Mouse (Mus musculus) MEL (cell line): ENCODE measurements around the gene Adap1. TPM values are rescaled to one million over a fixed set of nuclear protein-coding genes. Genes with fewer than 3 reads are reported as not detected.

ENCODE experiments used
- DNase-seq: peaks from one replicate; pipeline ENCODE4 v3.0.0; 2011; ENCODE audit warnings: low read depth, low spot score
- H3K27ac ChIP-seq: 2 replicates; pipeline ENCODE4 v1.5.1; 2012; ENCODE audit warnings: low read depth, mild to moderate bottlenecking, control low read depth, low read length, moderate library complexity; ENCODE audit not compliant: control insufficient read depth
- H3K27me3 ChIP-seq, 2 experiments: fragments of 150-350 bp in 1 of 2; sonication (generic) in 1 of 2; 2 replicates each; pipeline ENCODE4 v1.6.1; 2012; ENCODE audit warnings: low read length in 2 of 2, mild to moderate bottlenecking in 2 of 2, improper control_type of control experiment in 1 of 2, moderate library complexity in 1 of 2; ENCODE audit not compliant: insufficient read depth in 2 of 2, control insufficient read depth in 1 of 2
- H3K36me3 ChIP-seq, 2 experiments: 2 replicates each; pipeline ENCODE4 v1.6.1; 2012 to 2014; ENCODE audit warnings: low read length in 2 of 2, improper control_type of control experiment in 1 of 2, inconsistent platforms in 1 of 2, mild to moderate bottlenecking in 1 of 2; ENCODE audit not compliant: insufficient read depth in 2 of 2, control insufficient read depth in 1 of 2
- H3K4me1 ChIP-seq, 2 experiments: fragments of 150-350 bp in 1 of 2; sonication (generic) in 1 of 2; 2 replicates each; pipeline ENCODE4 v1.6.1; 2012; ENCODE audit warnings: low read length in 2 of 2, improper control_type of control experiment in 1 of 2, mild to moderate bottlenecking in 1 of 2; ENCODE audit not compliant: insufficient read depth in 2 of 2, control insufficient read depth in 1 of 2
- H3K4me3 ChIP-seq, 2 experiments: fragments of 150-350 bp in 1 of 2; sonication (generic) in 1 of 2; 2 replicates each; pipeline ENCODE4 v1.5.1; 2012; ENCODE audit warnings: low read depth in 2 of 2, low read length in 2 of 2, mild to moderate bottlenecking in 2 of 2, moderate library complexity in 2 of 2, control low read depth in 1 of 2, improper control_type of control experiment in 1 of 2; ENCODE audit not compliant: control insufficient read depth in 1 of 2, insufficient read depth in 1 of 2
- H3K79me2 ChIP-seq: 2 replicates; pipeline ENCODE4 v1.6.1; 2012; ENCODE audit warnings: mild to moderate bottlenecking, low read length, moderate library complexity; ENCODE audit not compliant: control insufficient read depth, poor library complexity, insufficient read depth
- H3K9ac ChIP-seq: 2 replicates; pipeline ENCODE4 v1.6.1; 2012; ENCODE audit warnings: low read depth, mild to moderate bottlenecking, control low read depth, low read length, moderate library complexity; ENCODE audit not compliant: control insufficient read depth, poor library complexity, severe bottlenecking
- H3K9me3 ChIP-seq: fragments of 150-350 bp; sonication (generic); replicated peaks from 2 replicates; pipeline ENCODE4 v1.6.1; 2012; ENCODE audit warnings: mild to moderate bottlenecking, low read length, improper control_type of control experiment, moderate library complexity; ENCODE audit not compliant: insufficient read depth
- CHD2 ChIP-seq: IDR thresholded peaks from 2 replicates; pipeline ENCODE4 v1.6.1; 2011; ENCODE audit warnings: low read length, improper control_type of control experiment
- CTCF ChIP-seq, 3 experiments: IDR thresholded peaks in 2 of 3; conservative IDR thresholded peaks in 1 of 3; 2 replicates each; pipeline ENCODE4 v1.5.1; 2011 to 2012; ENCODE audit warnings: low read length in 3 of 3, low read depth in 2 of 3, mild to moderate bottlenecking in 2 of 3, improper control_type of control experiment in 1 of 3, inconsistent platforms in 1 of 3, mixed read lengths in 1 of 3, moderate library complexity in 1 of 3; ENCODE audit not compliant: control insufficient read depth in 1 of 3, insufficient read depth in 1 of 3, poor library complexity in 1 of 3, severe bottlenecking in 1 of 3
- E2F4 ChIP-seq: IDR thresholded peaks from 2 replicates; pipeline ENCODE4 v1.6.1; 2011; ENCODE audit warnings: low read depth, low read length, improper control_type of control experiment, borderline replicate concordance
- ETS1 ChIP-seq: IDR thresholded peaks from 2 replicates; pipeline ENCODE4 v1.6.1; 2012; ENCODE audit warnings: low read depth, mild to moderate bottlenecking, inconsistent platforms, low read length, improper control_type of control experiment, moderate library complexity
- KAT2A ChIP-seq: conservative IDR thresholded peaks from 2 replicates; pipeline ENCODE4 v1.6.1; 2012; ENCODE audit warnings: low read depth, low read length, improper control_type of control experiment, inconsistent platforms
- POLR2A ChIP-seq, 2 experiments: IDR thresholded peaks; 2 replicates each; pipeline ENCODE4 v1.6.1; 2011 to 2012; ENCODE audit warnings: low read length in 2 of 2, mild to moderate bottlenecking in 2 of 2, control low read depth in 1 of 2, improper control_type of control experiment in 1 of 2, low read depth in 1 of 2, moderate library complexity in 1 of 2; ENCODE audit not compliant: control insufficient read depth in 1 of 2, insufficient read depth in 1 of 2, poor library complexity in 1 of 2
- POLR2AphosphoS2 ChIP-seq: IDR thresholded peaks from 2 replicates; pipeline ENCODE4 v1.6.1; 2011; ENCODE audit warnings: low read length, improper control_type of control experiment
- RAD21 ChIP-seq: IDR thresholded peaks from 2 replicates; pipeline ENCODE4 v1.6.1; 2011; ENCODE audit warnings: mild to moderate bottlenecking, low read depth, low read length, improper control_type of control experiment
- RCOR1 ChIP-seq: IDR thresholded peaks from 2 replicates; pipeline ENCODE4 v1.6.1; 2012; ENCODE audit warnings: low read depth, mild to moderate bottlenecking, inconsistent platforms, low read length, improper control_type of control experiment
- TAL1 ChIP-seq: IDR thresholded peaks from 2 replicates; pipeline ENCODE4 v1.6.1; 2012; ENCODE audit warnings: mild to moderate bottlenecking, inconsistent platforms, low read length, moderate library complexity, mixed read lengths
- UBTF ChIP-seq: IDR thresholded peaks from 2 replicates; pipeline ENCODE4 v1.6.1; 2012; ENCODE audit warnings: low read depth, mild to moderate bottlenecking, inconsistent platforms, low read length, improper control_type of control experiment, moderate library complexity, borderline replicate concordance; ENCODE audit not compliant: insufficient read depth
- USF1 ChIP-seq: IDR thresholded peaks from 2 replicates; pipeline ENCODE4 v1.6.1; 2014; ENCODE audit warnings: low read depth, mild to moderate bottlenecking, inconsistent platforms, low read length, improper control_type of control experiment, moderate library complexity
- ZC3H11A ChIP-seq: IDR thresholded peaks from 2 replicates; pipeline ENCODE4 v1.6.1; 2012; ENCODE audit warnings: low read depth, mild to moderate bottlenecking, inconsistent platforms, low read length, improper control_type of control experiment
- ZKSCAN1 ChIP-seq: IDR thresholded peaks from 2 replicates; pipeline ENCODE4 v1.6.1; 2012; ENCODE audit warnings: low read depth, mild to moderate bottlenecking, inconsistent platforms, low read length, improper control_type of control experiment, moderate library complexity
- ZMIZ1 ChIP-seq: IDR thresholded peaks from 2 replicates; pipeline ENCODE4 v1.6.1; 2012; ENCODE audit warnings: low read depth, mild to moderate bottlenecking, inconsistent platforms, low read length, improper control_type of control experiment, moderate library complexity
- polyA plus RNA-seq, 2 experiments: library from polyadenylated mRNA; stranded (reverse) in 1 of 2; unstranded in 1 of 2; fragments of >175 nt in 1 of 2; fragments of >200 nt in 1 of 2; gene quantifications; 2 replicates each; pipeline versions ENCODE4 v1.2.1 to v1.2.4; 2012; ENCODE audit warnings: low replicate concordance in 2 of 2, low read depth in 1 of 2; ENCODE audit not compliant: insufficient read length in 2 of 2, insufficient read depth in 1 of 2, missing spikeins in 1 of 2
- total RNA-seq: library from RNA; depleted of rRNA; stranded (reverse); fragments of 300-350 nt; gene quantifications from 2 replicates; pipeline ENCODE4 v1.2.3, GENCODE M21; 2012

Gene Adap1
- total and polyA plus RNA-seq, 3 experiments: 52.9 to 59.8 TPM; not detected in 1

DNA sequence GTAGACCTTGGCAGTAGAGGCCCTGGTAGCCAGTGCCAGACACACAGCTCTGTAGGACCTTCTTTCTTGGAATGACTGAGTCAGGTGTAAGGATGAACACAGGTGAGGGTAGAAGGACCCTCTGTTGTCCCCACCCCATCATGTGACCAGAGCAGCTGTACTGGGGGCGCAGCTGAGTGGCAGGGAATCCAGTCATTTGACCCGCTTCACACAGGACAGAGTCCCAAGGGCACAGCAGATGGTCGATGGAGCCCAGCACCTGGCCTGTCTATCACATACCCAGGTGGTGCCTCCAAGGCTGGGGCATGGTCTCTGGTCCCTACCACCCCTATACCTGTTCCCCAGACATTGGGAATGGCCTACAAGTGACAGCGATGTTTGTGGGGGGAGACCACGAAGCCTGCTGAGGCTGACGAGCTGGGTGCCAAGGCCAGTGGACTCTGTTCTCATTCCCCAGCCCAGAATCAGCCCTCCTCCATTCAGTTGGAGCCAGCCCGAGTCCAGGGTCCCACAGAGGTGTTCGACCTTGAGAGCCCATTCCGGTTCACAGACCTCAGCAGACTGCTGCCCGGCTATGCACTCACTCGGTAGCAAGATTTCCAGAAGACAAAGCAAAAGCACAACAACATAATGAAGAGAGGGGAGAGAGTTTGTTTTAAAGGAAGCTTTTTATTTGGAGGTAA lies 43.4 kb upstream of the Adap1 start:
- peaks cover 2% of the 10 kb centered on the region; the same call in 1 of the 2 replicates for H3K79me2 ChIP-seq
- H3K27me3 ChIP-seq: no peaks in the 10 kb centered on the region
- no peak for TF ChIP-seq USF1
- TF ChIP-seq POLR2AphosphoS2: no peak
- no peak for TF ChIP-seq ZKSCAN1
- TF ChIP-seq TAL1: no peak
- TF ChIP-seq CTCF (IDR thresholded peaks at IDR 0.05 in 2 of 3, conservative IDR thresholded peaks at IDR 0.05 in 1 of 3; ENCODE audit: control insufficient read depth in 1 of 3, insufficient read depth in 1 of 3, low read depth in 2 of 3, low read length in 3 of 3, poor library complexity in 1 of 3, severe bottlenecking in 1 of 3): no peak
- no peak for TF ChIP-seq ZC3H11A
- no peak overlapping the region for H3K4me3 ChIP-seq
- no peak overlapping the region for H3K9ac ChIP-seq
- H3K27ac ChIP-seq: no peak overlapping the region
- no peaks in the 10 kb centered on the region; a peak in 1 of 4 replicates for H3K36me3 ChIP-seq
- no peak for DNase-seq
- no peaks in the 10 kb centered on the region for H3K9me3 ChIP-seq
- peaks cover 0 to 5% of the 10 kb centered on the region in 2 experiments; a peak in 2 of 4 replicates for H3K4me1 ChIP-seq

DNA sequence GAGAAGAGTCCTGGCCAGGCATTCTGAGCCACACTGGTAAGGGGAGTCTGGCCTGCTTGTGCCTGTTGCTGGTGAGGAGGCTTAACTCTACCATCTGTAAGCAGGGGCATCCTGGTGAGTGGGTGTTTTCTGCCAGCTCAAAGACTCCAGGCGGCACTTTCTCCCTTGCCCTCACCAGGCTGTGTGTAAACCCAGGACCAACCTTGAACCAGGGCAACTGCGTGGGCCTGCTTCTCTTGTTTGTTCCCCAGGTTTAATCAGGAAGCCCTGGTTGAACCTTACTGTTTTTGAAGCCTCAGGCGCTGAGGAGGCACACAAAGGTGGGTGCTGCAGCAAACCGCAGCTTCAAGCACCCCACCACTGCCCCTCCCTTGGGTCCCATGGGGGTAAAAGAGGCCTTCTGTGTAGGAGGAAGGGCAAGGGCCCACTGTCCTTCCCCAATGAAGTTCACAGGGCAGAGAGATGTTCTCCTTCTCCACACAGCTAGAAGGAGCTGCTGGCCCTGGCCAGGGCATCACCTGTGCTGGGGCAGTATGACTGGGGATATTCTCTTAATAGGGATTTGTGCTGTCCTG lies 42.5 kb upstream of the Adap1 start:
- TF ChIP-seq POLR2A (IDR thresholded peaks at IDR 0.05; ENCODE audit: control insufficient read depth in 1 of 2, insufficient read depth in 1 of 2, low read depth in 1 of 2, low read length in 2 of 2, poor library complexity in 1 of 2) (no peak), CTCF (IDR thresholded peaks at IDR 0.05 in 2 of 3, conservative IDR thresholded peaks at IDR 0.05 in 1 of 3; ENCODE audit: control insufficient read depth in 1 of 3, insufficient read depth in 1 of 3, low read depth in 2 of 3, low read length in 3 of 3, poor library complexity in 1 of 3, severe bottlenecking in 1 of 3) (no peak), ETS1 (no peak), E2F4 (no peak), KAT2A (no peak)
- Histone ChIP-seq H3K4me3 (no peak overlapping the region), H3K4me1 (peaks cover 0 to 5% of the 10 kb centered on the region in 2 experiments; a peak in 2 of 4 replicates), H3K27me3 (no peaks in the 10 kb centered on the region), H3K9me3 (no peaks in the 10 kb centered on the region), H3K36me3 (no peaks in the 10 kb centered on the region; a peak in 1 of 4 replicates), H3K9ac (no peak overlapping the region), H3K27ac (no peak overlapping the region), H3K79me2 (peaks cover 2% of the 10 kb centered on the region; the same call in 1 of the 2 replicates)
- DNase-seq: no peak

DNA sequence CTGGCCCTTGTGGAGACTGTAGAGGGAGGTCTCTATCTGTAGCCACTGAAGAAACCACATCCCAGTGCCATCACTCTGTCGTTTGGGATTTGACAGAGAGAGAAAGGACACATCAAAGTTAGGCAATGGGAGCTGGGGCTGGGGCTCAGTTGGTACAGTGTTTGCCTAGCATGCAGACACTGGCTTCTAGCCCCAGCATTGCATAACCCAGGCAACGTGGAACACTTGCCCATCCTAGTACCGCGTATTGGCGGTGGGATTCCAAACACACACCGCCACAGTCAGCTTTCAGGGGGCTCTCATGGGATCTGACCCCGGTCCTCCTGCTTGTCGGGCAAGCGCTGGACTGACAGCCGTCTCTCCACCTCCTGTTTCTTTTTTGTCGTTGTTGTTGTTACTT lies 41.1 kb upstream of the Adap1 start:
- no peak overlapping the region for H3K9ac ChIP-seq
- H3K27ac ChIP-seq: no peak overlapping the region
- H3K4me1 ChIP-seq: no peaks in the 10 kb centered on the region
- no peaks in the 10 kb centered on the region for H3K79me2 ChIP-seq
- no peaks in the 10 kb centered on the region; a peak in 1 of 4 replicates for H3K36me3 ChIP-seq
- TF ChIP-seq UBTF (no peak), RAD21 (no peak), ZC3H11A (no peak), CHD2 (no peak), ETS1 (no peak), RCOR1 (no peak), CTCF (IDR thresholded peaks at IDR 0.05 in 2 of 3, conservative IDR thresholded peaks at IDR 0.05 in 1 of 3; ENCODE audit: control insufficient read depth in 1 of 3, insufficient read depth in 1 of 3, low read depth in 2 of 3, low read length in 3 of 3, poor library complexity in 1 of 3, severe bottlenecking in 1 of 3) (no peak), ZMIZ1 (no peak)
- no peaks in the 10 kb centered on the region for H3K9me3 ChIP-seq
- H3K27me3 ChIP-seq: no peaks in the 10 kb centered on the region
- no peak for DNase-seq
- no peak overlapping the region for H3K4me3 ChIP-seq
